Mouse (Mus musculus) neural tube, embryonic 15.5 days (tissue): Measurements from ENCODE around the gene Uqcrc1. TPM values are rescaled to one million over a fixed set of nuclear protein-coding genes. Genes with fewer than 3 reads are reported as not detected.

Source experiments
- ATAC-seq: fragments of 200-750 bp; cut with Nextera tagmentation; 2 replicates; pipeline ENCODE4 v1.8.0; 2017; ENCODE audit warnings: mild to moderate bottlenecking, moderate TSS enrichment, moderate library complexity; ENCODE audit not compliant: low FRiP score
- H3K27ac ChIP-seq: fragments of 300-500 bp; sonication (generic); replicated peaks from 2 replicates; pipeline ENCODE4 v1.5.1; 2015; ENCODE audit warnings: mild to moderate bottlenecking, inconsistent platforms
- H3K27me3 ChIP-seq: fragments of 300-500 bp; sonication (generic); replicated peaks from 2 replicates; pipeline ENCODE4 v1.6.1; 2015; ENCODE audit warnings: inconsistent platforms
- H3K36me3 ChIP-seq: fragments of 300-500 bp; sonication (generic); 2 replicates; pipeline ENCODE4 v1.6.1; 2015; ENCODE audit warnings: inconsistent platforms
- H3K4me1 ChIP-seq: fragments of 300-500 bp; sonication (generic); 2 replicates; pipeline ENCODE4 v1.6.1; 2015; ENCODE audit warnings: inconsistent platforms
- H3K4me2 ChIP-seq: fragments of 300-500 bp; sonication (generic); 2 replicates; pipeline ENCODE4 v1.6.1; 2015; ENCODE audit warnings: inconsistent platforms, mild to moderate bottlenecking, moderate library complexity
- H3K4me3 ChIP-seq: fragments of 300-500 bp; sonication (generic); replicated peaks from 2 replicates; pipeline ENCODE4 v1.5.1; 2015; ENCODE audit warnings: mild to moderate bottlenecking, inconsistent platforms
- H3K9ac ChIP-seq: fragments of 300-500 bp; sonication (generic); replicated peaks from 2 replicates; pipeline ENCODE4 v1.6.1; 2015; ENCODE audit warnings: mild to moderate bottlenecking, inconsistent platforms
- H3K9me3 ChIP-seq: fragments of 300-500 bp; sonication (generic); replicated peaks from 2 replicates; pipeline ENCODE4 v1.6.1; 2016; ENCODE audit warnings: inconsistent platforms
- WGBS: fragments of 180-500 bp; shearing (Covaris S2); methylation state at CpG from one replicate; pipeline ENCODE4 v1.1.7; 2015; ENCODE audit warnings: mixed read lengths; 5-methylcytosine and 5-hydroxymethylcytosine counted together
- polyA plus RNA-seq: library from polyadenylated mRNA; unstranded; fragments of >200 nt; fragmentation: Nextera tagmentation; extraction: Ambion mirVana; gene quantifications from 2 replicates; pipeline ENCODE4 v1.2.1, GENCODE M21; 2015

Gene Uqcrc1
- polyA plus RNA-seq, 1 experiment from 2014 or later, result 511 TPM

DNA sequence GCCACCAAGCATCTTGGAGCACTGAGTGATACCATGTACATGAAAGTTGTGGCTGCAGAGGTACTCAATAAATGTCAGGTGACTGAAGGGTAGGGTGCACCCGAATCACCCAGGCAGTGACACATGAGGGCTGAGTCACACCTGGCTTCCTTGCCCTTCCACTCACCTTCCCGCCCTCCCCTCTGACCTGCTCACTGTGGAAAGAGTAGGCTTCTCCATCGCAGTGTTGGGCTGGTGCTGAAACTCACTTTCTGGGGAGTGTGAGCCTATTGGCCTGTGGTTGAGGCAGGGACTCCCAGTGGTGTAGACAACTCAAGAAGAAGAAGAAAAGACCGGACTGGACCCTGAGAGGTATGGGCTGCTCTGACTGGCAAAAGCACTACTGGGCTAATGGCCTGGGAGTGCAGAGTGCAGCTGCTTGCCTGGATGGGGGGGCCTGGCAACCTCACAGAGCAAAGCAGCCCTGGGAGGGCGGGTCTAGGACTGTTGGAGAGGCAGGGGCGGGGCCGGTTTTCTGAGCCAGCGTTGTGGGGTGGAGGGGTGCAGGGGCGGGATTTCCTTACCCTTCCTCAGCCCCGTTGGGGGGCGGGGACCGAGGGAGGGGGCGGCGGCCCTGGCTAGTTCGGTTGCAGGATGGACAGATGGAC lies 51.4 kb downstream of the Uqcrc1 start:
- ATAC-seq, result no peak
- Histone ChIP-seq H3K36me3 (no peaks in the 10 kb centered on the region), H3K4me1 (peaks cover 21% of the 10 kb centered on the region), H3K9me3 (no peaks in the 10 kb centered on the region), H3K4me3 (no peak overlapping the region), H3K27ac (no peak overlapping the region), H3K27me3 (no peaks in the 10 kb centered on the region), H3K4me2 (peak overlapping the region; percentile 22), H3K9ac (no peak overlapping the region)
- 25% methylated on average over 15 of the region's 15 CpGs for WGBS

GRCm38 (mm10) chr9:108989802-108990461 lies 53.5 kb downstream of the Uqcrc1 start:
- Histone ChIP-seq H3K36me3 (no peaks in the 10 kb centered on the region), H3K27ac (no peak overlapping the region), H3K4me3 (no peak overlapping the region), H3K4me1 (peaks cover 34% of the 10 kb centered on the region), H3K27me3 (no peaks in the 10 kb centered on the region), H3K9ac (no peak overlapping the region), H3K4me2 (no peak overlapping the region), H3K9me3 (no peaks in the 10 kb centered on the region)
- no peak for ATAC-seq
- whole genome bisulfite sequencing, result 86% methylated on average over 4 of the region's 4 CpGs

DNA sequence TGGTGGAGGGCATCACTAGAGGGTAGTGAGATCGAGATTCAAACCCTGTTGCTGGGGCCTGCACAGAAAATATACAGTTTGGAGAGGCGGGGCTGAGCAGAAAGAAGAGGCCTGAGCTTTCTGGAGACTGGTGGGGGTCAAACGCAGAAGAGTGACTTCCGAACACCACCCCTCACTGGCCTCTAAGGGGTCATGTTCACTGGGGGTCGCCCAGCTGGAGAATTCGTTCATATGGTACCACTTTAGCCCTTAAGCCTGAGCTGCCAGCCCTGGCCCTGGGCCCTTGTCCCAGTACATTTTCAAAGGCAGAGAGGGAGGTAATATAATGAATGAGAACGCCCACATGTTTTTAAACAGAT lies 54.0 kb downstream of the Uqcrc1 start:
- H3K9ac ChIP-seq, result no peak overlapping the region
- WGBS, result 82% methylated on average over 7 of the region's 7 CpGs
- no peak overlapping the region for H3K4me2 ChIP-seq
- no peak for ATAC-seq
- no peaks in the 10 kb centered on the region for H3K9me3 ChIP-seq
- H3K4me1 ChIP-seq, result peaks cover 38% of the 10 kb centered on the region
- H3K4me3 ChIP-seq, result no peak overlapping the region
- H3K27ac ChIP-seq, result no peak overlapping the region
- no peaks in the 10 kb centered on the region for H3K27me3 ChIP-seq
- no peaks in the 10 kb centered on the region for H3K36me3 ChIP-seq

DNA sequence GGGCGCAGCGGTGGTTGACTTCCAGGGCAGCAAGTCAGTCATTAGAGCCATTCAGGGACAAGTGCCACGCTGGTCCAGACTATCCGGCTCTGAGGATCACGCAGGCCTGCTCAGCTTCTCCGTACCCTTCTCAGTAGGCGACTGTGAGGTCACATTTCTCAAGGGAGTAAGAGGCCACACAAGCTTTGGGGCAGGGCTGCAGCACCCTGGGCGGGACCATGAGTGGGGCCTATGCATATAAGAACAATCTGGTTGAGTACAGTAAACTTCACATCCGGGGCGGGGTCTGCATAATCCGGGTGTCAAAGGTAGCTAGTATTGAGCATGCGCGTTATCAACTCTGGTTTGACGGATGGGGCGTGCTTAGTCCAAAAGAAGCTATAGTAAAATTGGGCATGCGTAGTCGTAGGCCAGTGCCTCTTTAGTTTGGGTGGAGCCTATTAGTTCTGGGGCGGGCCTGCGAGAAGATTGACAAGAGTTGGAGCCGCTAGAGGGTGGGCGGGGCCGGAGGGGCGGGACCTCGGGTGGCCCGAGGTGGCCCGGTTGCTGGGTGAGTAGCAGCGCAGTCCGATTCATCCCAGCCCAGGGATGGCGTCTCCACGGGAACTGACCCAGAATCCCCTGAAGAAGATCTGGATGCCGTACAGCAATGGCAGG lies 55.1 kb downstream of the Uqcrc1 start, which contains the start of gene Pfkfb4:
Gene Pfkfb4 (plus strand): TSS at position 351 of the 657 bp plus-strand sequence.
- Histone ChIP-seq H3K36me3 (no peaks in the 10 kb centered on the region), H3K4me2 (peak within 1 kb of the TSS; percentile 85), H3K9ac (peak within 1 kb of the TSS; percentile 63), H3K27ac (peak within 1 kb of the TSS; percentile 86), H3K9me3 (no peaks in the 10 kb centered on the region), H3K4me1 (peaks cover 44% of the 10 kb centered on the region), H3K27me3 (no peaks in the 10 kb centered on the region), H3K4me3 (peak within 1 kb of the TSS; percentile 56)
- WGBS, result 1% methylated on average over 31 of the region's 31 CpGs
- peak; percentile 95 for ATAC-seq

DNA sequence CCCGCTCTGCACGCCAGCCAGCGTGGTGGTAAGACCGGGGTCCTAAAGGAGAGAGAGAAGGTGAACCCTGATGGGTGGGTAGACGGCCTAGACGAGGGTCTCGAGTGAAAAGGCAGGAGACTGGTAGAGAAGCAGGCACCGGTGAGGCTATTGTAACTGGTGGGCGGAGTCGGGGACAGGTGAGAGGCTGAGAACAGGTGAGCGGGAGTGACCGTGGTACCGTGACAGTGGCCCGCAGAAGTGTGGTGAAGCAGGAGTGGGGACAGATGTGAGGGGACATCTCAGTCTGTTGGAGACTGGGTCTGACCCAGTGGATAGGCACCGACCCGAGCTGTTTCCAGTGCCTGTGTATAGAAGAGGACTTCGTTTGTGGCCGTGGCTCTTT lies 55.6 kb downstream of the Uqcrc1 start:
- 12% methylated on average over 18 of the region's 18 CpGs for WGBS
- no peaks in the 10 kb centered on the region for H3K36me3 ChIP-seq
- H3K9ac ChIP-seq, result peak overlapping the region; percentile 63
- no peaks in the 10 kb centered on the region for H3K9me3 ChIP-seq
- H3K27ac ChIP-seq, result peak overlapping the region; percentile 77
- peak overlapping the region; percentile 56 for H3K4me3 ChIP-seq
- H3K27me3 ChIP-seq, result no peaks in the 10 kb centered on the region
- peaks cover 44% of the 10 kb centered on the region for H3K4me1 ChIP-seq
- ATAC-seq, result no peak; the same call in 1 of the 2 replicates
- H3K4me2 ChIP-seq, result peak overlapping the region; percentile 85

- peaks cover 44% of the 10 kb centered on the region for H3K4me1 ChIP-seq
- H3K9me3 ChIP-seq, result no peaks in the 10 kb centered on the region
- 87% methylated on average over 9 of the region's 9 CpGs for WGBS
- no peak for ATAC-seq
- H3K27ac ChIP-seq, result no peak overlapping the region
- H3K36me3 ChIP-seq, result no peaks in the 10 kb centered on the region
- H3K9ac ChIP-seq, result no peak overlapping the region; the same call in 1 of the 2 replicates
- no peaks in the 10 kb centered on the region for H3K27me3 ChIP-seq
- H3K4me2 ChIP-seq, result peak overlapping the region; percentile 85
- peak overlapping the region; percentile 56 for H3K4me3 ChIP-seq
These were observed 56.4 kb downstream of the Uqcrc1 start for GRCm38 (mm10) chr9:108992620-108993361.

GRCm38 (mm10) chr9:108996411-108996810 lies 60.0 kb downstream of the Uqcrc1 start:
- no peak for ATAC-seq
- H3K9ac ChIP-seq, result no peak overlapping the region
- H3K27me3 ChIP-seq, result no peaks in the 10 kb centered on the region
- H3K4me1 ChIP-seq, result peaks cover 31% of the 10 kb centered on the region
- no peak overlapping the region for H3K4me2 ChIP-seq
- no peak overlapping the region for H3K4me3 ChIP-seq
- 0 out of 2 replicates have a peak, but pooled peaks cover 2% of the 10 kb centered on the region for H3K36me3 ChIP-seq
- WGBS, result 76% methylated on average over 9 of the region's 9 CpGs
- H3K27ac ChIP-seq, result no peak overlapping the region
- no peaks in the 10 kb centered on the region for H3K9me3 ChIP-seq

- 87% methylated on average over 19 of the region's 19 CpGs for WGBS
- H3K27me3 ChIP-seq, result no peaks in the 10 kb centered on the region
- no peak overlapping the region for H3K9ac ChIP-seq
- no peak overlapping the region for H3K4me3 ChIP-seq
- no peaks in the 10 kb centered on the region for H3K9me3 ChIP-seq
- ATAC-seq, result no peak
- peaks cover 15% of the 10 kb centered on the region for H3K36me3 ChIP-seq
- H3K27ac ChIP-seq, result no peak overlapping the region
- no peak overlapping the region for H3K4me2 ChIP-seq
- peaks cover 18% of the 10 kb centered on the region for H3K4me1 ChIP-seq
These were observed 62.1 kb downstream of the Uqcrc1 start for GRCm38 (mm10) chr9:108998287-108999166.

DNA sequence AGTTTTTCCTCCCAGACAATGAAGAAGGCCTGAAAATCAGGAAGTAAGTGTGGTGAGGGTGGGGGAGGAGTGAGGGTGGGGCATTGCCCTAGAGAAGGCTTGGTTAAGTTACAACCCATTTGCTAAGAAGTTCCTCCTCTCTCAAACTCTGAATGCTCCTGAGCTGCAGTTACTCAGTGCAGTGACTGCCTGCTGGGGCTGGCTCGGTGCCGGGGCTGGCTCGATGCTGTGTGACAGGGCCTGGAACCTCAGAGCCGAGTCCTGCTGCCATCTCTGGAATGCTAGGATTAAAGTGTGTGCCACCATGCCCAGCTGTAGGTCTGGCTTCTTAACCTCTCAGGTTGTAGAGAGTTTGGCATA lies 62.7 kb downstream of the Uqcrc1 start:
- WGBS, result 72% methylated on average over 4 of the region's 4 CpGs
- H3K4me2 ChIP-seq, result no peak overlapping the region
- H3K4me3 ChIP-seq, result no peak overlapping the region
- H3K4me1 ChIP-seq, result peaks cover 12% of the 10 kb centered on the region
- ATAC-seq, result no peak
- no peak overlapping the region for H3K27ac ChIP-seq
- H3K9ac ChIP-seq, result no peak overlapping the region
- H3K9me3 ChIP-seq, result no peaks in the 10 kb centered on the region
- no peaks in the 10 kb centered on the region for H3K27me3 ChIP-seq
- H3K36me3 ChIP-seq, result peaks cover 15% of the 10 kb centered on the region
